Comparison of ENCODE assay signal across 27 mouse cellular contexts in genomic region chr12:8087958-8088357, GRCm38 (mm10).
"Had no signal": no experiment of that assay in that cellular context is flagged by ENCODE, and none has a peak within 500 bp of the region (broad histone marks: within the 10 kb centered on the region; RNA-seq: fewer than 3 reads in every experiment).

No protein-coding gene starts in this region.

- H3K27me3 ChIP-seq: embryonic facial prominence, embryonic 12.5 days; embryonic facial prominence, embryonic 13.5 days; embryonic facial prominence, embryonic 15.5 days; forebrain, embryonic 12.5 days; forebrain, embryonic 13.5 days; forebrain, embryonic 15.5 days had no signal

- ATAC-seq: forebrain, embryonic 13.5 days; forebrain, embryonic 14.5 days; forebrain, embryonic 15.5 days; forebrain, embryonic 16.5 days; forebrain, postnatal 0 days had no signal

- H3K36me3 ChIP-seq: embryonic facial prominence, embryonic 10.5 days; embryonic facial prominence, embryonic 12.5 days; embryonic facial prominence, embryonic 13.5 days; embryonic facial prominence, embryonic 15.5 days; forebrain, embryonic 10.5 days; forebrain, embryonic 12.5 days; forebrain, embryonic 15.5 days had no signal

- H3K4me1 ChIP-seq: embryonic facial prominence, embryonic 10.5 days; embryonic facial prominence, embryonic 13.5 days; embryonic facial prominence, embryonic 15.5 days; forebrain, embryonic 12.5 days; forebrain, embryonic 15.5 days had no signal

- H3K4me2 ChIP-seq: embryonic facial prominence, embryonic 12.5 days; embryonic facial prominence, embryonic 13.5 days; embryonic facial prominence, embryonic 15.5 days; forebrain, embryonic 12.5 days; forebrain, embryonic 13.5 days; forebrain, embryonic 15.5 days had no signal

- H3K27ac ChIP-seq: embryonic facial prominence, embryonic 10.5 days; embryonic facial prominence, embryonic 12.5 days; embryonic facial prominence, embryonic 13.5 days; embryonic facial prominence, embryonic 15.5 days; forebrain, embryonic 10.5 days; forebrain, embryonic 12.5 days; forebrain, embryonic 13.5 days; forebrain, embryonic 15.5 days; gastrocnemius, adult 2 months; heart, adult 2 months had no signal

- H3K9ac ChIP-seq: embryonic facial prominence, embryonic 12.5 days; embryonic facial prominence, embryonic 13.5 days; embryonic facial prominence, embryonic 15.5 days; forebrain, embryonic 12.5 days; forebrain, embryonic 13.5 days; forebrain, embryonic 15.5 days; forebrain, postnatal 0 days had no signal

- H3K9me3 ChIP-seq: embryonic facial prominence, embryonic 10.5 days; embryonic facial prominence, embryonic 13.5 days; embryonic facial prominence, embryonic 15.5 days; forebrain, embryonic 10.5 days; forebrain, embryonic 12.5 days; forebrain, embryonic 13.5 days; forebrain, embryonic 15.5 days had no signal

- H3K4me3 ChIP-seq: embryonic facial prominence, embryonic 10.5 days; embryonic facial prominence, embryonic 12.5 days; embryonic facial prominence, embryonic 13.5 days; embryonic facial prominence, embryonic 15.5 days; erythroblast, embryonic 14.5 days; forebrain, embryonic 10.5 days; forebrain, embryonic 12.5 days; forebrain, embryonic 13.5 days; forebrain, embryonic 15.5 days; gastrocnemius, adult 2 months; heart, adult 2 months had no signal

- DNase-seq: cerebellum, adult 8-10 months; cerebellum, adult 9-10 months; cerebellum, adult 9-11 months; cerebellum, postnatal 10 days; cerebellum, postnatal 14 days; cerebellum, postnatal 25 days; cerebellum, postnatal 36 days; embryo, embryonic 11 days; forebrain, postnatal 0 days; gastrocnemius, adult 2 months; gastrocnemius, postnatal 10 days; gastrocnemius, postnatal 14 days; gastrocnemius, postnatal 25 days; gastrocnemius, postnatal 36 days; heart, adult 18-20 months; heart, adult 2 months had no signal
